Mouse (Mus musculus): ENCODE measurements at regions not wholly inside any gene's neighbourhood (a gene's known extent, or its start where the extent isn't known, plus 50 kb on each side); places are given as distances from the start of the nearest gene placed in this dataset.

DNA sequence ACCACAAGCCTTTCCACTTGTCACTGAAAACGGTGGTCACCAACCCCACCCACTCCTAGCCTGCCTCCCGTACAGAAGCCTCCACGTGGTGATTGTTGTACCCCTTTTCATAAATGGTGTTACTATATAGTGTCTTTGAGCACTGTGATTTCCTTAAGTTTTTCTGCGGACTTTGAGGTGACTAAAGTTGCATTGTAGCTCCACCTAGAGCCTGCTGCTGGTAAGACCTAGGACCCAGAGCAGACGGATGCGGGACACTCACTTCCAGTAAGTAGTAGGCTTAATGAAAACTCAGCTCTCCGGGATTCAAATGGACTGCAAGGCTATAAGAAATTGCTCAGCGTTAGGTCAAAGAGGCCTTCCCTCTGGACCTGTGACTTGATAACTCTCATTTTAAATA, 166.7 kb downstream of the Sptssa start:
- TF ChIP-seq CTCF (conservative IDR thresholded peaks at IDR 0.05; ENCODE audit: low read length) (peak; percentile 62), NANOG (IDR thresholded peaks at IDR 0.05; ENCODE audit: borderline replicate concordance, low read length) (no peak)

Measured in E14TG2a.4 (cell line).